Mouse (Mus musculus): ENCODE measurements around the gene Inpp5k. TPM values are rescaled to one million over a fixed set of nuclear protein-coding genes. Genes with fewer than 3 reads are reported as not detected.
"Not testable (repeated sequence)": the region's sequence is repeated elsewhere in the genome, so short reads cannot be mapped to it uniquely, and the experiment has no call there.

Gene Inpp5k
- 10 to 100 TPM; 39.1 to 43.1 TPM for total RNA-seq (2021)

DNA sequence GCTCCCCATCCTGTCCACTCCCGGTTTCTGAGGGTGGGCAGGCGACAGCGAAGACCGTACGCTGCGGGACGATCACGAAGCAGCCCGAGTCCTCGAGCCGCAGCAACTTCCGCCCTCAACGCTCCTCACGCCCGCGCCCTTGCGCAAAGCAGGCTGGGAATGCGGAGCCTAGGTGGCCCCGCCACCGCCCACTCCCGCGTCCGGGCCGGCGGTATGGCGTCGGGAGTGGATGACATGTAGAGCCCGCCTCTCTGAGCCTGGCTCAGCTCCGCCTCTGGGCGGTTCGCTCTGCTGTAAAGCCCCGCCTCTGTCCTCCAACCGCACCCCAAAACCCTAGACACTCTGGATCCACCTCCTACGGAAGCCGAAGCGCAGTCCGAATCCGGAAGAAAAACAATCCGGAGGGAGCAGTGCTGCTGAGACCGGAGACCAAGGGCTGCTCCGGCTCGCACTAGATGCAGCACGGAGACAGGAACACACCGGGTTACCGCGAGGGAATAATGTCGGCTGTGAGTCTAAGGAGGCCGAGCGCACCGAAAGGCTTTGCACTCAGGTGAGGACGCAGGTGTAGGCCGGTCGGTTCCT, at the start of gene Inpp5k:
Inpp5k (plus strand) TSS at position 344 of the 585 bp plus-strand sequence.
- DNase-seq (ENCODE audit: low spot score in 2 of 2), result peak; percentile 97 to 99
- intact Hi-C loops (cut with DNase I), result loop anchor here (5.0 kb wide), 1 partner anchor 47 kb away; the partner anchor contains the start of gene Crk

DNA sequence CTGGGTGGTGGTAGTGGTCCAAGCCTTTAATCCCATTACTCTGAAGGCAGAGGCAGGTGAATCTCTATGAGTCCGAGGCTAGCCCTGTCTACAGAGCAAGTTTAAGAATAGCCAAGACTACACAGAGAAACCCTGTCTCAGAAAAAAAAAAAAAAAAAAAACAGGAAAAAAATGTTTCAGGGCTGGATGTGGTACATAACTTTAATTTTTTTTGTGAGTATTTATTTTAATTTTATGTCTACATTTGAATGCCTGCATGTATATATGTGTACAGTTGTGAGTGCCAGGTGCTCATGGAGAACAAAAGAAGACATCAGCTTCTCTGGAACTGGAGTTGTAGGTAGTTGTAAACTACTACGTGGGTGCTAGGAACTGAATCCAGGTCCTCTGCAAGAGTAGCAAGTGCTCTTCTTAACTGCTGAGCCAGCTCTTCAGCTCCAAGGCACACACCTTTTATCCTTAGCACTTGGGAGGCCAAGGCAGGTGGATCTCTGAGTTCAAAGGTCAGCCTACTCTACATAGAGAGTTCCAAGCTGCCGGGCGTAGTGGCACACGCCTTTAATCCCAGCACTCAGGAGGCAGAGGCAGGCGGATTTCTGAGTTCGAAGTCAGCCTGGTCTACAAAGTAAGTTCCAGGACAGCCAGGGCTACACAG, 49.2 kb upstream of the Inpp5k start:
- DNase-seq (ENCODE audit: low spot score in 2 of 2), result no peak
- intact Hi-C loops (cut with DNase I), result no loop called here

DNA sequence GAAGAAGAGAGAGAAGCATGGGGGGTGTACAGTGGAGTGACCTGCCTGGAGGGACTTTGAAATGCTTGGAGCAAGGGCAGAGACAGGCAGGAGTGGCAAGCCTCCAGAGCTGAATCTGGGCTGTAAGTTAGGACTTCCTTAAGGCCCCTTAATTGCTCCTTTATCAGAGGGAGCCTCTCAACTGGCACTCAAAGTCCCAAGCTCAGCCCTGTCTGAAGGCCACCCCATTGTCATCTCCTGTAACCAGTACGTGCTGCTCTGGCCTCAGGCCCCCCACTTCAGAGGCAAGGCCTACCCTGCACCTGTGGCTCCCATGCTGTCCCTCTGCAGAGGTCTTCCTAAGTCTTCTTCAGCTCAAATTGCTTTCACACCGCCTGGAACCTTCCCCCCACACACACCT, 47.3 kb upstream of the Inpp5k start:
- no peak for DNase-seq (ENCODE audit: low spot score in 2 of 2)
- intact Hi-C loops (cut with DNase I), result no loop called here

- no peak for DNase-seq (ENCODE audit: low spot score in 2 of 2)
- intact Hi-C loops (cut with DNase I), result no loop called here
Measured at GRCm38 (mm10) chr11:75585061-75585460, 45.7 kb upstream of the Inpp5k start.

GRCm38 (mm10) chr11:75585978-75586377, 44.8 kb upstream of the Inpp5k start:
- intact Hi-C loops (cut with DNase I), result no loop called here

DNA sequence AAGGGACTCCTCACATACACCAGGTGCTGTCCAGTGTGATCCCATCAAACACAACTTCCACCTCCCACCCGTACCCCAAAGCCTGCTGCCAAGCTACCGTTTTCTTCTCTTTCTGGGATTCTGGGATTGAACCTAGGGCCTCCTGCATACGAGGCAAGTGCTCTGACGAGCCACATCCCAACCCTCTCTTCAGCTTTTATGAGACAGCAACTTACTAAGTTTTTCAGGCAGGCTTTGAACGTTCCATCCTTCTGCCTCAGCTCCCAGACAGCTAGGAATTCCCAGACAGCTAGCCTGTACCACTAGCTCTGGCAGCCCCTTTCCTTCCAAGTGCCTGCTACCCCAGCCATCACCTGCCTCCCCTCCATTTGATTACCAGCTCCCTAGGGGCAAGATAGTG, 43.8 kb upstream of the Inpp5k start:
- intact Hi-C loops (cut with DNase I), result no loop called here
- DNase-seq (ENCODE audit: low spot score in 2 of 2), result no peak

More at GRCm38 (mm10) chr11:75585978-75586377, 44.8 kb upstream of the Inpp5k start:
- no peak for DNase-seq (ENCODE audit: low spot score in 2 of 2)

- intact Hi-C loops (cut with DNase I), result no loop called here
- DNase-seq (ENCODE audit: low spot score in 2 of 2), result peak; percentile 95 to 97
Measured at GRCm38 (mm10) chr11:75587493-75588284, 43.1 kb upstream of the Inpp5k start, which contains the start of gene Pitpna. Pitpna (plus strand) TSS chr11:75588097.

DNA sequence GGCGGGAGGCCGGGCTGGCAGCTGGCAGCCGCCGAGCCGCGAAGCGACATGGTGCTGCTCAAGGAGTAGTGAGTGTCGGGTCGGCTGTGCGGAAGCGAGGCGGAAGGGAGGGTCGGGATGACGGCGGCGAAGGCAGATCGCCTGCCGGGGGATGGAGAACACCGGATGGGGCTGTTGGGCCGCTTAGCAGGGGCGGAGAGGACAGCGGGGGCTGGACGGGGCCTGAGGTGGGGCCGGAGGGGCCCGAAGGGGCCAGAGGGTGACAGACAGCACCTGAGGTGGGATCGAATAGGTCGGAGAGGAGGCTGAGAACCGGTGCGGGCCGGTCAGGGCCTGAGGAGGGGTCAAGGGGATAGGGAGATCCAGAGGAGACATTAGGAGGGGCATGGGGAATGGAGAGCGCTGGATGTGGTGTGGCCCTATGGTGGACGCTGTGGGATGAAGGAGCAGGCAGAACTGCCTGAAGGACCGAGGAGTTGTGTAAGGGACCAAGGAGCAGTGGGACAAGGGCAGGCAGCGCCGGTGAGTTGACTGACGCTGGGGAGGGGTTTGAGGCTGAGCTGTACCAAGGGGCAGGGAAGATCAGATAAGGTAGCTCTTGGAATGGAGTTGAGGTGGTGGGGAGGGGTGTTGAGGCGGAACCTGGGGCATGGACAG, 42.4 kb upstream of the Inpp5k start:
- DNase-seq (ENCODE audit: low spot score in 2 of 2), result no peak
- intact Hi-C loops (cut with DNase I), result no loop called here

- intact Hi-C loops (cut with DNase I), result no loop called here
- no peak for DNase-seq (ENCODE audit: low spot score in 2 of 2)
Measured at GRCm38 (mm10) chr11:75592612-75593011, 38.2 kb upstream of the Inpp5k start.

DNA sequence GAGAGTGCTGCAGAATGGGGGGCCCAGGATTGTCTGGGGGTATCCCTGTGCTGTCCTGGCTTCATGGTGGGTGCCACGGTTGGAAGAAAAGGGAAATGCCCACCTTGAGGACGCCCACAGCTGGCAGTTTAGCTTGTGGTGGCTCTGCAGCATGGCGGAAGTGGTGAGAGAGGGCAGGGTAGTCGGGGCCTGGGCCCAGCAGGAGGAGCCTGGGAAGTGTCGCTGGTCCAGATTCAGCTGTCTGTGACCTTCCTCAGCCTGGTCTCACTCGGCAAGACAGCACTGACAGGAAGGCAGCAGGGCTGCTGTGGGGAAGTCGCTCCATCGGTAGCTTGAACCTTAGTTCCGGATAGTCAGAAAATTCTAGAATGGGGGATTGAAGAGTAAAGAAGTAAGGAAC, 36.4 kb upstream of the Inpp5k start:
- no peak for DNase-seq (ENCODE audit: low spot score in 2 of 2)
- intact Hi-C loops (cut with DNase I), result no loop called here

- intact Hi-C loops (cut with DNase I), result no loop called here
- no peak for DNase-seq (ENCODE audit: low spot score in 2 of 2)
Measured at GRCm38 (mm10) chr11:75595404-75595803, 35.4 kb upstream of the Inpp5k start.

DNA sequence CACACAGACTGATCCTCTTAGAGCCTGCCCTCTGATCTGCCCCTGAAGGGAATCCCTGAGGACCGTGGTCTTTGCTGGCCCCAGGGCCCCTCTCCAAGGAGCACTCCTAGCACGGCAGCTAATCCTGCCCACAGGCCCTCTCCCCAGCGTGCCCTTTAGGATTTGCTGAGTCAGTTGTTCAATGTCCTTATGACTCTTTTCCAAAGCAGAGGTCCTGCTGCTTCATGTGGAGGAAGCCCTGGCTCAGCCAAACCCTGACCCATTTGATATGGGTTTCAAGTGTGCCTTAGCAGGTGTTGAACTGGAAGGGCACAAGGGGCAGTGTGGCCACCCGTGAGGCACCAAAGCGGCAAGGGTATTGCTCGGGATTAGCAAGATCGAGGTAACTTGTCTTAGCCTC, 35.0 kb upstream of the Inpp5k start:
- intact Hi-C loops (cut with DNase I), result no loop called here
- DNase-seq (ENCODE audit: low spot score in 2 of 2), result no peak

GRCm38 (mm10) chr11:75596726-75597255, 34.0 kb upstream of the Inpp5k start:
- DNase-seq (ENCODE audit: low spot score in 2 of 2), result no peak
- intact Hi-C loops (cut with DNase I), result no loop called here

DNA sequence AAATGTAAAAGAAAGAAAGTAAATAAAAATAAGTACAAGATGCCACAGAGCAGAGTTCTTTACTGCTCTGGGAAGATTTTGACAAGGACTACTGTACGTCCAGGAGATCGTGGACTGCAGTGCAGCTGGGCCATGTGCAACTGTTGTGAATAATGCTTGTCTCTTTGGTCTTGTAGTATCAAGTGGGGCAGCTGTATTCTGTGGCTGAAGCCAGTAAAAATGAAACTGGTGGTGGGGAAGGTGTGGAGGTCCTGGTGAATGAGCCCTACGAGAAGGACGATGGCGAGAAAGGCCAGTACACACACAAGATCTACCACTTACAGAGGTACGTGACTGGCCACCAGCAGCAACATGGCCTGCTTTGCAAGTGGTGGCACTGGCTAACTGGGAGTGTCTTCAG, 32.8 kb upstream of the Inpp5k start:
- no peak for DNase-seq (ENCODE audit: low spot score in 2 of 2)
- intact Hi-C loops (cut with DNase I), result no loop called here

GRCm38 (mm10) chr11:75599802-75600201, 31.0 kb upstream of the Inpp5k start:
- DNase-seq (ENCODE audit: low spot score in 2 of 2); intact Hi-C loops (cut with DNase I): not testable (repeated sequence)

- intact Hi-C loops (cut with DNase I), result no loop called here
- DNase-seq (ENCODE audit: low spot score in 2 of 2), result no peak
Measured at GRCm38 (mm10) chr11:75604826-75605225, 26.0 kb upstream of the Inpp5k start.

DNA sequence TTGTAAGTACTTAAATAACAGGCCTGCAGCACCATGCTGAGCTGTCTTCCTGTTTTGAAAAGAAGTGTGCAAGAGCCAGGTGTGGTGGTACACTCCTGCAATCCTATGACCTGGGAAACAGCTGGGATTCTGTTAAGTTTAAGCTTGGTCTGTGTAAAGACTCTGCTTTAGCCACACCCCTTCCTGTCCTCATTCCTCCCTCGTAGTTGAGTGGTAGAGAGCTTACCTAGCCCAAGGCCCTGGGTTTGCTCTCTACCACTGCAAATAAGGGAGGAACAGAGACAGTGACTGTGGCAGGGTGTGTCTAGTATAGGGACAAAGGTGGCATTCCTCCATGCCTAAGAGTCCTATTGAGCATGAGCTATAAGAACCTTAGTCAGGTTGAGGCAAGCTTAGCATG, 25.5 kb upstream of the Inpp5k start:
- intact Hi-C loops (cut with DNase I), result no loop called here
- no peak for DNase-seq (ENCODE audit: low spot score in 2 of 2)

- intact Hi-C loops (cut with DNase I), result no loop called here
Measured at GRCm38 (mm10) chr11:75608776-75609175, 22.0 kb upstream of the Inpp5k start.

GRCm38 (mm10) chr11:75610021-75610420, 20.8 kb upstream of the Inpp5k start:
- DNase-seq (ENCODE audit: low spot score in 2 of 2), result no peak
- intact Hi-C loops (cut with DNase I), result no loop called here

More at GRCm38 (mm10) chr11:75608776-75609175, 22.0 kb upstream of the Inpp5k start:
- DNase-seq (ENCODE audit: low spot score in 2 of 2), result no peak

DNA sequence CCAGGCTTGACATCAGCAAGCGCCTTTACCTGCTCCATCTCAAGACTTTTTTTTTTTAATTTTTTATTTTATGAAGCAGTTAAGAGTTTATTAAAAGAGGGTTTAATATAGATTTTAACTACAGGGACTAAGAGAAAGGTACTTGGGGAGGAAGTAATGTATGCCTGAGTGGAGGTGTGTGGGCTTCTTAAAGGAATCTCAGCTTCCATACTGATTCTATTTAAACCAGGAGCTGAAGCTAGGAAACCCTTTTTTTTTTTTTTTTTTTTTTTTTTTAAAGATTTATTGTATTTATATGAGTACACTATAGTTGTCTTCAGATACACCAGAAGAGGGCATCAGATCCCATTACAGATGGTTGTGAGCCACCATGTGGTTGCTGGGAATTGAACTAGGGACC, 16.0 kb upstream of the Inpp5k start:
- intact Hi-C loops (cut with DNase I), result no loop called here
- DNase-seq (ENCODE audit: low spot score in 2 of 2), result no peak

Data from left cerebral cortex, postnatal 36 days (tissue).